Mouse (Mus musculus) spleen, adult 2 months (tissue): Measurements from ENCODE around the gene P2rx3.

Experiments
- CTCF ChIP-seq: fragments of 200-500 bp; IDR thresholded peaks from 2 replicates; pipeline ENCODE4 v1.5.1; 2011; ENCODE audit warnings: mild to moderate bottlenecking, inconsistent platforms; ENCODE audit not compliant: insufficient read depth, insufficient read length, insufficient replicate concordance; ENCODE audit errors: extremely low read depth
- POLR2A ChIP-seq: fragments of 200-500 bp; IDR thresholded peaks from 2 replicates; pipeline ENCODE4 v1.6.1; 2011; ENCODE audit warnings: low read depth, low read length, inconsistent platforms

- TF ChIP-seq POLR2A = no peak
- no peak for TF ChIP-seq CTCF
Observed at GRCm38 (mm10) chr2:85059677-85060076, 22.4 kb upstream of the P2rx3 start.
